Mouse (Mus musculus): ENCODE results near the gene Armc5.

DNA sequence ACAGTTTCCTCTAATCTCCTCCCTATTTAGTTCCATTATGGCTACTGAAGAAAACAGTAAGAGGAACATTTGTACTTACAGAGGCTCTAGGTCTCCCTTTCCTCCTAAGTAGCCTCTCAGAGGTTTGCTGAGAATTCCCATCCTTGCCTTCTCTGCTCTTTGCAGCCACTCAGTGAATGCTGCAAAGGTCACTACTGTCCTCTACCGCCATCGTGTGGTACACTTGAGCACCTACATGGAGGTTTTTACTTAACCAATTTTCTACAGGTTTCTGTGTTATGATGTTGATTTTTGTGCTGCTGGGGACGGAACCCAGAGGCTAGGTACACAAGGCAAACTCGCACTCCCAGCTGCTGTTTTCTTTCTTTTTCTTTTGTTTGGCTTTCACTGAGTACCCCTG lies 29.0 kb upstream of the Armc5 start:
- peak; percentile 89 for TF ChIP-seq CTCF (IDR thresholded peaks at IDR 0.05; ENCODE audit: low read depth)
- TF ChIP-seq EP300 (IDR thresholded peaks at IDR 0.05; ENCODE audit: low read depth): no peak
